ENCODE assay signal across 9 mouse cellular contexts in genomic region chrX:11821880-11822768, GRCm38 (mm10).
A peak's percentile ranks its signal among the peaks of the same experiment; 100 is the strongest.
DNase-seq lines count a peak whose midpoint lies in the region; ATAC-seq lines count a peak whose summit lies in the region.
"Had no signal": no experiment of that assay in that cellular context is flagged by ENCODE, and none has a peak within 500 bp of the region (broad histone marks: within the 10 kb centered on the region; RNA-seq: fewer than 3 reads in every experiment).

No protein-coding gene starts in this region.

- no peak for ATAC-seq in granulocyte monocyte progenitor cell, adult 5-6 weeks (replicated peaks; ENCODE audit: poor library complexity, severe bottlenecking)

- DNase-seq in right cerebral cortex, adult 18-20 months: peak; percentile 38
- DNase-seq in right cerebral cortex, postnatal 25 days: no peak
- DNase-seq in cerebellum, postnatal 10 days: peak; percentile 84 to 92
- DNase-seq in layer of hippocampus, postnatal 10 days (ENCODE audit: low spot score in 2 of 2): peak; percentile 55 to 73
- DNase-seq in right cerebral cortex, postnatal 10 days (ENCODE audit: low spot score in 2 of 2): peak; percentile 67 to 69
- DNase-seq in gastrocnemius, postnatal 10 days: no peak
- DNase-seq in adrenal gland, postnatal 14 days: no peak
- DNase-seq: lung, embryonic 14.5 days had no signal

Comparison
In these comparisons a context has a peak if more than half of its experiments do, and no peak if none do; other contexts are left out.
1. DNase-seq: peak in right cerebral cortex, adult 18-20 months (single experiment), cerebellum, postnatal 10 days (2 of 2), layer of hippocampus, postnatal 10 days (2 of 2) and right cerebral cortex, postnatal 10 days (2 of 2); none in right cerebral cortex, postnatal 25 days (single experiment), gastrocnemius, postnatal 10 days (single experiment) and adrenal gland, postnatal 14 days (single experiment).